Mouse (Mus musculus) thymus, postnatal 0 days (tissue): Measurements from ENCODE around the gene Mtnr1b. TPM values are rescaled to one million over a fixed set of nuclear protein-coding genes. Genes with fewer than 3 reads are reported as not detected.
A peak's percentile ranks its signal among the peaks of the same experiment; 100 is the strongest.

Source experiments
- DNase-seq: peaks from one replicate; pipeline ENCODE4 v3.0.0-alpha.2; 2015; ENCODE audit warnings: low spot score
- polyA plus RNA-seq: library from polyadenylated mRNA; unstranded; fragments of >200 nt; fragmentation: Nextera tagmentation; extraction: Ambion mirVana; gene quantifications from 2 replicates; pipeline ENCODE4 v1.2.1, GENCODE M21; 2015

Gene Mtnr1b
- polyA plus RNA-seq, 1 experiment from 2014 or later = not detected

DNA sequence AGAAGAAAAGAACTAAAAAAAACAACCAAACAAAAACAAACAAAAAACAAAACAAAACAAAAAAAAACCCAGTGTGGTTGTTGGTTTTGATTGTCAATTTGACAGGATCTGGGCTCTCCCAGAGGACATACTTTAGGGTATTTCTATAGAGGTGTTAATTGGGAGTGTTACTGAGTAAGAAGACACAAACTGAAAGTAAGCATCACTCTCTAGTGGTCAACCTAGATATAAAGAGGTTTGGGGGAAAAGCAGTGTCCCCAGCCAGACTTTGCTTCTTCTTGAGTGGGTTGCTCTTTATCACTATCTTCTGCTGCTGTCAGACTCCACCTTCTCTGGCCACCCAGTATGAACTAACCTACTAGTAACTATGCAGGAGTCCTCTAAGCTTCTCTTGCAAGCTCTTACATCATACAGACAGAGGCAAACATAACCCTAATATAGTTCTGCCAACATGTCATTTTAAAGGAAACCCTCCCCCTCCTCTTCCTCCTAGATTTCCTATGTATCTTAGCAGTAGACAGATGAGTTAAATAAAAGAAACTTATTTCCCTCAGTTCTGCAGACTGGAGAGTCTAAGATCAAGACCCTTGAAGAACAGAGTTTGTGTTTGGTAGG is 71.8 kb downstream of the Mtnr1b start:
- no peak for DNase-seq

DNA sequence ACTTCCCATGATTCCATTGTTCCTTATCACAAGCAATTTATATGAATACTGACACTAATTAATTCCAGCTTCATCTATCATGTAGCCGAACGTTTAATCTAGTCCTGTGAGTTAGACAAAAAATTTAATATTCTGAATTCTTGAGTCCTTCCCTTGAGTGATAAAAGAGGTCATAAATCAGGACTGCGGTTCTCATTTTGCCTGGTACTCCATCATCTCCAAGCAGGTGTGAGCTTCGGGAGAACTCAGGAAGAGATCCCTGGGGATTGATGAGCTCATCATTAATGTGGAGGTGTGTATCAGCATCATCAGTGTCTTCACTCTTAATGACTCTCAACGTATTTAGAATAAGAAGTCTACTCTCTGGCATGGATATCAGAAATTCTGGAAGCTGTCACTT is 74.0 kb downstream of the Mtnr1b start:
- DNase-seq = no peak

DNA sequence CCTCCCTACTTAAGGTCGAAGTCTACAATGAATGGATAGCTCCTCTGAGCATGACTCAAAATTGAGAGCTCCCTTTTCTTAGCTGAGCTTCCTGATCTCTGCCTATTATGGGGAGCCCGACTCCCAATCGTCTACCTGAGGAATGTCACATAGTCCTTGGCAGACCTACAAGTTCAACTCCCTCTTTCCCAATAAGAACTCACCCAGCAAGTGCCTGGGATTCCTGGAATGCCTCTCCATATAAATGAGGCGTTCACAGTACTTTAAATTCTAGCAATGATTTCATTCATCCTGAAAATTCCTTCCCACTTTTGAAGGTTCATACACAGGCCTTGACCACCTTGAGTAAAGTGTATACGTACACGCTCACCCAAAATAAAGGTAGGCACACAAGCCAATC is 79.9 kb downstream of the Mtnr1b start:
- no peak for DNase-seq

DNA sequence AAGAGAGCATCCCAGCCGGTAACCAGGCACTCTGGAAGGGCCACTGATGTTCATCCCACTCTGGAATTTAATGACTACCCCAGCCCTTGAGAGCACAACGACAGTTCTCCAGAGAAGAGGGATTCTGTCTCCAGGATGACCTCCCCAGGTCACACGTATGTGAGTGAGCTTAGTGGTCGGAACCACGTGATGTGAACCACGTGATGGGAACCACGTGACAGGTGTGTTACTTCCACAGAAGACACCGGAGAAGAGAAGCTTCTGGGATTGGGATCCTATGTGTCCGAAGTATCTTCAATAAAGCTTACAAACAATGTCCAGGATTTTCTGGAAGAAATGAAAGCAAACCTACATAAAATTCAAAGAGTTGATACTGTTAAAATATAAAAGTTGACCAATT is 82.3 kb downstream of the Mtnr1b start:
- DNase-seq = no peak

DNA sequence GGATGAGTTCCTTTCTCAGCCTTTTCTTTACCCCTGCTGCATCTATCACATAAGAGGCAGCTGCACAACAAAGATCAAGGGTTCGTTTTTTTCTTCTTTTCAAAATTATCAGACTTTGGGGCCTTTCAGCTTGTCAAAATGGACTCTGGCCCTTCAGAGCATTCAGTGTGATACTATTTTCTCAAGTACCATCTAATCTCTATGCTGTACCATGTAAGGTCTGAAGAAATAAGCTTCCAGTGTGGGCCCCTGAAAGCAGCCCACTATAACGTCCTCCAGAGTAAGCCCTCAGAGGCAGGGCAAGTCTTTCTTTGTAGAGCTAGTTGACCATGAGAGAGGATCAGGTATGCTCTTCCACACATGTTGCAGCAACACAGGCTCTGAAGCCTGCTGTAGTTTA is 87.7 kb downstream of the Mtnr1b start:
- DNase-seq = no peak

DNA sequence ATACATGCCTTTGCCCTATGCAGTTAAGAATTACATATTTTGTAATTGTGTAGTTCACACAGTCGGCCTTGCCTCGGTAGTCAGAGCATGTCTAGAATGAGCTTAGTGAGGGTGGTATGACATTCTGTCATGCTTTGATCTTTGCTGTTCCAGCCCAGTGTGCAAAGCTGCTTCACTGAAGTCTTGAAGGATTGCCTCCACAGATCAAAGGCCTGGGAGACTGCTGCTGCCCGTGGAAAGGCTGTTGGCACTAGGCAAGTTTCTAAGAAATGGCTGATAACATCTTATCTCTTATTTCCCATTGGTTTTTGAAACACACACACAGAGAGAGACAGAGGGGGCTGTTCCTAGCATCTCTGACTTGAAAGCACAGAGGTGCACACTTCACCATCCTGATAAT is 88.2 kb downstream of the Mtnr1b start:
- DNase-seq = peak; percentile 15

DNA sequence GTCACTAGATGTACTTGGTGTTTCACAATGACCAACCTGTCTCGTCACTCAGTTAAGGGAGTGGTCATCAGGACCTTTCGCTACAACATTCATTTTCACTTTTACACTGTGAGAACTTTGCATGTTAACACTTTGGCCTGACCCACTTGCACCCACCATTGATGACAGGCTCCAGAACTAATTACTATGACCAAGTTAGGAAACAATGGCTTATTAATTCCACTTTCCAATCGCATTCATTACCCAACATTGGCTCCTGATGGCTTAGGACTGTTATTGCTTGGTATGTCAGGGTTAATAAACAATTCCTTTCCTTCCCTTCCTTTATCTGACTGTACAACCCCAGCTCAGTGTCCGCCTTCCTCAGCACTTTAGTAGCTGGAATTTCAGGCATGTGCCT is 92.4 kb downstream of the Mtnr1b start:
- no peak for DNase-seq

DNA sequence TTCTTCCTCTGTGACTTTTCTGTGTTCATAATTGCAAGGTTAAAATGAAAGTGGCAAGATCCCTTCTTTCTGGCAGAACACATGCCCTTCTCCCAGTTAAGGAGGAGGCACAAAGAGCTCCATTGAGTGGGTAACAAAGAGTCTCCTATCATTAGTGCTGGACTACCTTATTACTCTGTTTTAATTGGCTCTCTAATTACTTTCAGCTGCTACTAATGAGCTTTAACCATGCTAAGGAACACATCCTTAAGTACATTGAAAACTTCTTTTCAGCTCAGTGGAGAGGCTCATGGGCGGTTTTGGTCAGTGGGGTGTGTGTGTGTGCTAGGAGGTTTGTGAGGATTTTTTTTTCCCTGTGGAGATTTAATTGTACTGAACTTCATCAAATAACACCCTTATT is 99.4 kb downstream of the Mtnr1b start:
- DNase-seq = no peak

Other genes starting within 250 kb of the Mtnr1b start
- gene Deup1, start 246.6 kb downstream of the Mtnr1b start, polyA plus RNA-seq = 0.31 and 0.62 TPM in 2 replicates
- 4.1 and 4.9 TPM in 2 replicates for gene Slc36a4, start 164.8 kb downstream of the Mtnr1b start, polyA plus RNA-seq